Mouse (Mus musculus) cortical plate, adult 2 months (tissue): ENCODE results near the gene Erp29. TPM values are rescaled to one million over a fixed set of nuclear protein-coding genes. Genes with fewer than 3 reads are reported as not detected.

ENCODE experiments used
- H3K27ac ChIP-seq: fragments of 200-500 bp; 2 replicates; pipeline ENCODE4 v1.5.1; 2012; ENCODE audit warnings: low read length, control low read depth, inconsistent platforms; ENCODE audit not compliant: insufficient read depth
- H3K4me1 ChIP-seq: fragments of 200-500 bp; 2 replicates; pipeline ENCODE4 v1.6.1; 2011; ENCODE audit warnings: low read length; ENCODE audit not compliant: control insufficient read depth, insufficient read depth
- H3K4me3 ChIP-seq: fragments of 200-500 bp; 2 replicates; pipeline ENCODE4 v1.5.1; 2011; ENCODE audit warnings: mild to moderate bottlenecking, low read length, control low read depth; ENCODE audit not compliant: insufficient read depth
- CTCF ChIP-seq: fragments of 200-500 bp; IDR thresholded peaks from 2 replicates; pipeline ENCODE4 v1.5.1; 2011; ENCODE audit warnings: mild to moderate bottlenecking, control low read depth, low read length; ENCODE audit not compliant: insufficient read depth; ENCODE audit errors: extremely low read depth
- POLR2A ChIP-seq: fragments of 200-500 bp; IDR thresholded peaks from 2 replicates; pipeline ENCODE4 v1.6.1; 2011; ENCODE audit warnings: mild to moderate bottlenecking, low read length, control low read depth; ENCODE audit not compliant: insufficient read depth; ENCODE audit errors: extremely low read depth
- polyA plus RNA-seq: library from polyadenylated mRNA; depleted of rRNA; stranded (reverse); fragments of >200 nt; gene quantifications from 2 replicates; pipeline ENCODE4 v1.2.3, GENCODE M21; 2012; rRNA removed

Gene Erp29
- polyA plus RNA-seq, 1 experiment = 92.1 TPM

DNA sequence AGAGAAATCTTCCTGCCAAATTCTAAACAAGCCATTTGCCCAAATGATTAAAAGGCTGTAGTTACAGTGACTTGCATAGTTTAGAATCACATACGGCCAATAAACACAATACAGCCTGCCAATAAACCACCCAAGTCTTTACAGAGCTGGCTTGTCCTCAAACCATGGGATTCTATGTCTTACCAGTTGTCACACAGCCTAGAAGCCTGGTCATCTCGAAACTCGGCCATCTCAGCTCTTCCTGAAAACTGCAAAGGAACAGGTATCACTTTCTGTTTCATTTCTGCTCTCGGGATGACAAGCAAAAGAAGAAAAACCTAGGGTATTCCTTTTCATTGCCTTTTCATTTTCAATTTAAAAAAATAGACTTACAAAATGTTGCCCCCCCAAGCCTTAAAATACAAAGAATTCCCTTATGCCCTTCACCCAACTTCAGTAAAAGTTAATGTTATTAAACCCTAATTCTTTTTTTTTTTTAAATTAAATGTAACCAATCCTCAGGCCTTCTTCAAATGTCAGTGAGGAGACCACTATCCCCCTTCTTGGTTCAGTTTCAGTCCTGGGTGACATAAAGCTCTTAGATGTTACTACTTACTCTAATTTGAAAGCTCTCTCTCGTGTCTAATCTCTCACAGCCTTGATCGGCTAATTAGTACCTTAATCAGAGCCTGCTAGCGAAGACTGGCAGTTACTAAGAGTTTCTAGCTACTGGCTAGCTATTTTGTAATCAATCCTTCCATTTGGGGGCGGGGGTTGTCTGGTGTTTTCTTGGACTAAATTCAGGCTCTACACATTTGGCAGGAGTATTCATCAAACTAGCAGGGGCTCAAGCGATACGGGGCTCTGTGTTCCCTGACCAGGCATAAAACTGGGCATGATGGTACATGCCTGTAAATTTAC, 68.2 kb downstream of the Erp29 start:
- Histone ChIP-seq H3K27ac (0 out of 2 replicates have a peak overlapping the region, but pooled peaks have one; percentile 94), H3K4me3 (peak overlapping the region; percentile 70), H3K4me1 (peaks cover 6% of the 10 kb centered on the region)
- no peak for TF ChIP-seq POLR2A
- no peak for TF ChIP-seq CTCF

DNA sequence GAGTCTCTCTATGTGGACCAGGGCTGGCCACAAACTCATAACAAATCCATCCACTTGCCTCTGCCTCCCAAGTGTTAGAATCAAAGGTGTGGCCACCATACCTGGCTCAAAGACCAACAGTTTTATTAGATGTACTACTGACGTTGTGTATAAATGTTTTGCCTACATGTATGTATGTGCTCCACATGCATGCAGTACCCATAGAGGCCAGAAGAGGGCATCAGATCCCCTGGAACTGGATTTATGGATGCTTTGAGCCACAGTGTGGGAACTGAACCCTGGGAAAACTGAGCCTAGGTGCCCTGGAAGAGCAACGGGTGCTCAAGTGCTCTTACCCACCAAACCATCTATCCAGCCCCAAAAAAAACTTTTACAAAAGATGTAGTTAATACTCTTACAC, 71.6 kb downstream of the Erp29 start:
- Histone ChIP-seq H3K27ac (no peak overlapping the region), H3K4me1 (peaks cover 6% of the 10 kb centered on the region), H3K4me3 (no peak overlapping the region)
- no peak for TF ChIP-seq POLR2A
- peak; percentile 37 for TF ChIP-seq CTCF

DNA sequence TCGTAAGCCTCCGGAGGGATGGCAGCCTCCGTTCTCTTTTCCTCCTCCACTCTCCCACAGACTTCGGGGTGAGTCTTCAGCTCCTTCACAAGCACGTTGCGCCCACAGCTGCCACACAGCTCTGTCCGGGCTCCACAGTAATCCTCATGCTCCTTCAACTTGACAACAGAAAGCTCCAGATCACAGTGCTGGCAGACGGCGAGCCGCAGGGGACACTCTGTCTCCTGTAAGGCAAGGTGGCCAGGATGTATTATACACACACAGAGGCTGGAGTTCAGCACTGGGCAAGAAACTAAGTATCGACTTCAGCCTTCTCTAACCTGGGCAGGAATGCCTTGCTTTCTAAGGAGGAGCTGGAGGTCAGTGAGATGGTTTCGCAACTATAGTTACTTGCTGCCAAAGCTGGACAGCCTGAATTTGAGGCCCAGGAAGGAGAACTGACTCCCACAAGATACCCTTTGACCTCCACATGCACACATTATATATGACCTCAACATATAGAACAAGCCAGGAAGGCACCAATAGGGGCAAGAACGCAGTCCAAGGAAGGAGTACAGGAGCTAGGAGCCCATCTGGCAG, 73.5 kb downstream of the Erp29 start:
- H3K4me1 ChIP-seq = peaks cover 6% of the 10 kb centered on the region
- H3K27ac ChIP-seq = no peak overlapping the region
- TF ChIP-seq CTCF = no peak
- TF ChIP-seq POLR2A = no peak

More for the DNA sequence above, 73.5 kb downstream of the Erp29 start:
- H3K4me3 ChIP-seq = no peak overlapping the region

Other genes with a start within 250 kb of the Erp29 start
- gene Rpl6, start 248.0 kb downstream of the Erp29 start, polyA plus RNA-seq = 394 and 406 TPM in 2 replicates
- gene Hectd4, start 232.3 kb downstream of the Erp29 start, polyA plus RNA-seq = 77.7 and 79.8 TPM in 2 replicates
- gene Trafd1, start 66.9 kb downstream of the Erp29 start, polyA plus RNA-seq = 124 and 134 TPM in 2 replicates
- 21.6 TPM in 2 replicates for gene Naa25, start 54.6 kb downstream of the Erp29 start, polyA plus RNA-seq
- gene Tmem116, start 613 bp downstream of the Erp29 start, polyA plus RNA-seq = 6.8 and 10.7 TPM in 2 replicates
- gene Adam1b, start 50.9 kb upstream of the Erp29 start, polyA plus RNA-seq = not detected in 2 replicates
- 17.3 and 18.9 TPM in 2 replicates for gene Adam1a, start 93.0 kb upstream of the Erp29 start, polyA plus RNA-seq
- 0.40 TPM in 1 of 2 replicates, not detected in the other for gene Gm42878, start 93.0 kb upstream of the Erp29 start, polyA plus RNA-seq
- 94.9 and 100 TPM in 2 replicates for gene Mapkapk5, start 93.4 kb upstream of the Erp29 start, polyA plus RNA-seq
- 198 TPM in 2 replicates for gene Aldh2, start 141.3 kb upstream of the Erp29 start, polyA plus RNA-seq
- gene Acad12, start 166.4 kb upstream of the Erp29 start, polyA plus RNA-seq = 4.5 and 5.1 TPM in 2 replicates
- gene Acad10, start 208.0 kb upstream of the Erp29 start, polyA plus RNA-seq = 4.6 and 5.0 TPM in 2 replicates
- 51.8 and 57.5 TPM in 2 replicates for gene Brap, start 208.1 kb upstream of the Erp29 start, polyA plus RNA-seq